ENCODE assay signal across 23 mouse cellular contexts in the genomic region with DNA sequence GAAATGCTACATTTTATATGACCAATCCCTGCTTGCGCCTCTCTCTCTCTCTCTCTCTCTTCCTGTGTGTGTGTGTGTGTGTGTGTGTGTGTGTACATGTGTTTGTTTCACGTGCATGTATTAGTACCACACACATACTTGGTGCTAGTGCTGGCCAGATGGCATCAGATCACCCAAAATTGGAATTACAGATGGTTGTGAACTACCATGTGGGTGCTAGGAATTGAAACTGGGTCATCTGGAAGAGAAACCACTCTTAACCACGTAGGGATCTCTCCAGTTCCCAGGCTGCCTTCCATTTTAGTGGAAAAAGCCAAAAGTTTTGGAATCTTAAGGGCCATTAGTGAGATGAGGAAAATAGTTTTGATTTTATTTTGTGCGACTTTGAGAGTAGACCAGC.
DNase-seq lines count a peak whose midpoint lies in the region; ATAC-seq lines count a peak whose summit lies in the region.
"Had no signal": no experiment of that assay in that cellular context is flagged by ENCODE, and none has a peak within 500 bp of the region (broad histone marks: within the 10 kb centered on the region; RNA-seq: fewer than 3 reads in every experiment).

No protein-coding gene starts in this region.

- H3K9ac ChIP-seq in forebrain, embryonic 15.5 days (replicated peaks): no peak overlapping the region

- WGBS in forebrain, embryonic 15.5 days: 83% methylated on average over 4 of the region's 4 CpGs

- H3K27me3 ChIP-seq in forebrain, embryonic 15.5 days: no peaks in the 10 kb centered on the region
- H3K27me3 ChIP-seq: CH12.LX had no signal

- H3K4me2 ChIP-seq in forebrain, embryonic 15.5 days (replicated peaks): no peak overlapping the region

- H3K27ac ChIP-seq in forebrain, embryonic 15.5 days (replicated peaks): no peak overlapping the region

- no peak for DNase-seq in frontal cortex, postnatal 14 days (ENCODE audit: low spot score in 2 of 2)
- DNase-seq in right cerebral cortex, adult 18-20 months: peak; percentile 27
- DNase-seq in right cerebral cortex, postnatal 14 days: no peak
- peak; percentile 61 for DNase-seq in brain, adult 2 months (ENCODE audit: low read depth, low spot score)
- DNase-seq in telencephalon, adult 2 months (ENCODE audit: low read depth, low spot score): peak; percentile 27
- DNase-seq in kidney, adult 9 months: no peak
- DNase-seq: adrenal gland, adult 2 months; adrenal gland, adult 8-10 months; adrenal gland, postnatal 10 days; adrenal gland, postnatal 14 days; adrenal gland, postnatal 25 days; adrenal gland, postnatal 36 days; B cell, adult 2 months; cerebellum, adult 11 months; cerebellum, adult 11-12 months; cerebellum, adult 18-20 months had no signal

- peaks cover 36% of the 10 kb centered on the region for H3K4me1 ChIP-seq in forebrain, embryonic 15.5 days

- H3K4me3 ChIP-seq in forebrain, embryonic 15.5 days: no peak overlapping the region

- H3K9me3 ChIP-seq in forebrain, embryonic 15.5 days: no peaks in the 10 kb centered on the region
- H3K9me3 ChIP-seq: G1E had no signal

- H3K36me3 ChIP-seq in forebrain, embryonic 15.5 days: no peaks in the 10 kb centered on the region
- H3K36me3 ChIP-seq: G1E had no signal

- peak; percentile 76 for ATAC-seq in frontal cortex, adult (ENCODE audit: low TSS enrichment)
- ATAC-seq in forebrain, embryonic 15.5 days (replicated peaks): no peak
- ATAC-seq: activated CD4-positive, CD25-positive, alpha-beta regulatory T cell, adult 4 months; CD4-positive, CD25-positive, alpha-beta regulatory T cell, adult 4 months; Patski had no signal

Comparison
In these comparisons a context has a peak if more than half of its experiments do, and no peak if none do; other contexts are left out.
1. DNase-seq: peak in right cerebral cortex, adult 18-20 months (single experiment), brain, adult 2 months (single experiment) and telencephalon, adult 2 months (single experiment); none in frontal cortex, postnatal 14 days (0 of 2), right cerebral cortex, postnatal 14 days (single experiment) and kidney, adult 9 months (single experiment).